Mouse (Mus musculus) MEL (cell line): ENCODE measurements around the gene 6030452D12Rik. TPM values are rescaled to one million over a fixed set of nuclear protein-coding genes. Genes with fewer than 3 reads are reported as not detected.

Source experiments
- DNase-seq: peaks from one replicate; pipeline ENCODE4 v3.0.0; 2011; ENCODE audit warnings: low read depth, low spot score
- H3K27ac ChIP-seq: 2 replicates; pipeline ENCODE4 v1.5.1; 2012; ENCODE audit warnings: low read depth, mild to moderate bottlenecking, control low read depth, low read length, moderate library complexity; ENCODE audit not compliant: control insufficient read depth
- H3K27me3 ChIP-seq, 2 experiments: fragments of 150-350 bp in 1 of 2; sonication (generic) in 1 of 2; 2 replicates each; pipeline ENCODE4 v1.6.1; 2012; ENCODE audit warnings: low read length in 2 of 2, mild to moderate bottlenecking in 2 of 2, improper control_type of control experiment in 1 of 2, moderate library complexity in 1 of 2; ENCODE audit not compliant: insufficient read depth in 2 of 2, control insufficient read depth in 1 of 2
- H3K36me3 ChIP-seq, 2 experiments: 2 replicates each; pipeline ENCODE4 v1.6.1; 2012 to 2014; ENCODE audit warnings: low read length in 2 of 2, improper control_type of control experiment in 1 of 2, inconsistent platforms in 1 of 2, mild to moderate bottlenecking in 1 of 2; ENCODE audit not compliant: insufficient read depth in 2 of 2, control insufficient read depth in 1 of 2
- H3K4me1 ChIP-seq, 2 experiments: fragments of 150-350 bp in 1 of 2; sonication (generic) in 1 of 2; 2 replicates each; pipeline ENCODE4 v1.6.1; 2012; ENCODE audit warnings: low read length in 2 of 2, improper control_type of control experiment in 1 of 2, mild to moderate bottlenecking in 1 of 2; ENCODE audit not compliant: insufficient read depth in 2 of 2, control insufficient read depth in 1 of 2
- H3K4me3 ChIP-seq, 2 experiments: fragments of 150-350 bp in 1 of 2; sonication (generic) in 1 of 2; 2 replicates each; pipeline ENCODE4 v1.5.1; 2012; ENCODE audit warnings: low read depth in 2 of 2, low read length in 2 of 2, mild to moderate bottlenecking in 2 of 2, moderate library complexity in 2 of 2, control low read depth in 1 of 2, improper control_type of control experiment in 1 of 2; ENCODE audit not compliant: control insufficient read depth in 1 of 2, insufficient read depth in 1 of 2
- H3K79me2 ChIP-seq: 2 replicates; pipeline ENCODE4 v1.6.1; 2012; ENCODE audit warnings: mild to moderate bottlenecking, low read length, moderate library complexity; ENCODE audit not compliant: control insufficient read depth, poor library complexity, insufficient read depth
- H3K9ac ChIP-seq: 2 replicates; pipeline ENCODE4 v1.6.1; 2012; ENCODE audit warnings: low read depth, mild to moderate bottlenecking, control low read depth, low read length, moderate library complexity; ENCODE audit not compliant: control insufficient read depth, poor library complexity, severe bottlenecking
- H3K9me3 ChIP-seq: fragments of 150-350 bp; sonication (generic); replicated peaks from 2 replicates; pipeline ENCODE4 v1.6.1; 2012; ENCODE audit warnings: mild to moderate bottlenecking, low read length, improper control_type of control experiment, moderate library complexity; ENCODE audit not compliant: insufficient read depth
- BHLHE40 ChIP-seq: IDR thresholded peaks from 2 replicates; pipeline ENCODE4 v1.6.1; 2012; ENCODE audit warnings: low read depth, mild to moderate bottlenecking, inconsistent platforms, low read length, improper control_type of control experiment, borderline replicate concordance
- ELF1 ChIP-seq: IDR thresholded peaks from 2 replicates; pipeline ENCODE4 v1.6.1; 2014; ENCODE audit warnings: low read depth, mild to moderate bottlenecking, inconsistent platforms, low read length, improper control_type of control experiment, moderate library complexity
- EP300 ChIP-seq, 2 experiments: IDR thresholded peaks; 2 replicates each; pipeline ENCODE4 v1.6.1; 2011; ENCODE audit warnings: improper control_type of control experiment in 2 of 2, low read length in 2 of 2, low read depth in 1 of 2, mild to moderate bottlenecking in 1 of 2
- ETS1 ChIP-seq: IDR thresholded peaks from 2 replicates; pipeline ENCODE4 v1.6.1; 2012; ENCODE audit warnings: low read depth, mild to moderate bottlenecking, inconsistent platforms, low read length, improper control_type of control experiment, moderate library complexity
- GATA1 ChIP-seq: IDR thresholded peaks from 2 replicates; pipeline ENCODE4 v1.6.1; 2011; ENCODE audit warnings: low read depth, low read length, improper control_type of control experiment
- KAT2A ChIP-seq: conservative IDR thresholded peaks from 2 replicates; pipeline ENCODE4 v1.6.1; 2012; ENCODE audit warnings: low read depth, low read length, improper control_type of control experiment, inconsistent platforms
- MYB ChIP-seq: IDR thresholded peaks from 2 replicates; pipeline ENCODE4 v1.6.1; 2011; ENCODE audit warnings: mild to moderate bottlenecking, low read depth, low read length, improper control_type of control experiment
- NELFE ChIP-seq: IDR thresholded peaks from 2 replicates; pipeline ENCODE4 v1.6.1; 2011; ENCODE audit warnings: low read depth, low read length, improper control_type of control experiment
- NRF1 ChIP-seq: IDR thresholded peaks from 2 replicates; pipeline ENCODE4 v1.6.1; 2014; ENCODE audit warnings: low read depth, mild to moderate bottlenecking, inconsistent platforms, low read length, improper control_type of control experiment, moderate library complexity; ENCODE audit not compliant: poor library complexity, insufficient read depth, severe bottlenecking
- POLR2A ChIP-seq, 2 experiments: IDR thresholded peaks; 2 replicates each; pipeline ENCODE4 v1.6.1; 2011 to 2012; ENCODE audit warnings: low read length in 2 of 2, mild to moderate bottlenecking in 2 of 2, control low read depth in 1 of 2, improper control_type of control experiment in 1 of 2, low read depth in 1 of 2, moderate library complexity in 1 of 2; ENCODE audit not compliant: control insufficient read depth in 1 of 2, insufficient read depth in 1 of 2, poor library complexity in 1 of 2
- POLR2AphosphoS2 ChIP-seq: IDR thresholded peaks from 2 replicates; pipeline ENCODE4 v1.6.1; 2011; ENCODE audit warnings: low read length, improper control_type of control experiment
- POLR2AphosphoS5 ChIP-seq: IDR thresholded peaks from 2 replicates; pipeline ENCODE4 v1.6.1; 2012; ENCODE audit warnings: low read depth, borderline replicate concordance, mild to moderate bottlenecking, inconsistent platforms, low read length, moderate library complexity, mixed read lengths
- RAD21 ChIP-seq: IDR thresholded peaks from 2 replicates; pipeline ENCODE4 v1.6.1; 2011; ENCODE audit warnings: mild to moderate bottlenecking, low read depth, low read length, improper control_type of control experiment
- RCOR1 ChIP-seq: IDR thresholded peaks from 2 replicates; pipeline ENCODE4 v1.6.1; 2012; ENCODE audit warnings: low read depth, mild to moderate bottlenecking, inconsistent platforms, low read length, improper control_type of control experiment
- SIN3A ChIP-seq: IDR thresholded peaks from 2 replicates; pipeline ENCODE4 v1.6.1; 2012; ENCODE audit warnings: low read length, improper control_type of control experiment, inconsistent platforms
- SMC3 ChIP-seq: IDR thresholded peaks from 2 replicates; pipeline ENCODE4 v1.6.1; 2011; ENCODE audit warnings: low read depth, low read length, improper control_type of control experiment
- TBP ChIP-seq: IDR thresholded peaks from 2 replicates; pipeline ENCODE4 v1.8.0; 2011; ENCODE audit warnings: low read depth, low read length, improper control_type of control experiment
- USF1 ChIP-seq: IDR thresholded peaks from 2 replicates; pipeline ENCODE4 v1.6.1; 2014; ENCODE audit warnings: low read depth, mild to moderate bottlenecking, inconsistent platforms, low read length, improper control_type of control experiment, moderate library complexity
- USF2 ChIP-seq, 2 experiments: IDR thresholded peaks; 2 replicates each; pipeline ENCODE4 v1.6.1; 2011 to 2012; ENCODE audit warnings: improper control_type of control experiment in 2 of 2, low read length in 2 of 2, borderline replicate concordance in 1 of 2, inconsistent platforms in 1 of 2, low read depth in 1 of 2, mild to moderate bottlenecking in 1 of 2; ENCODE audit not compliant: insufficient read depth in 1 of 2
- ZC3H11A ChIP-seq: IDR thresholded peaks from 2 replicates; pipeline ENCODE4 v1.6.1; 2012; ENCODE audit warnings: low read depth, mild to moderate bottlenecking, inconsistent platforms, low read length, improper control_type of control experiment
- ZKSCAN1 ChIP-seq: IDR thresholded peaks from 2 replicates; pipeline ENCODE4 v1.6.1; 2012; ENCODE audit warnings: low read depth, mild to moderate bottlenecking, inconsistent platforms, low read length, improper control_type of control experiment, moderate library complexity
- ZMIZ1 ChIP-seq: IDR thresholded peaks from 2 replicates; pipeline ENCODE4 v1.6.1; 2012; ENCODE audit warnings: low read depth, mild to moderate bottlenecking, inconsistent platforms, low read length, improper control_type of control experiment, moderate library complexity
- ZNF384 ChIP-seq: IDR thresholded peaks from 2 replicates; pipeline ENCODE4 v1.6.1; 2012; ENCODE audit warnings: low read depth, mild to moderate bottlenecking, inconsistent platforms, low read length, improper control_type of control experiment
- polyA plus RNA-seq, 2 experiments: library from polyadenylated mRNA; stranded (reverse) in 1 of 2; unstranded in 1 of 2; fragments of >175 nt in 1 of 2; fragments of >200 nt in 1 of 2; gene quantifications; 2 replicates each; pipeline versions ENCODE4 v1.2.1 to v1.2.4; 2012; ENCODE audit warnings: low replicate concordance in 2 of 2, low read depth in 1 of 2; ENCODE audit not compliant: insufficient read length in 2 of 2, insufficient read depth in 1 of 2, missing spikeins in 1 of 2
- total RNA-seq: library from RNA; depleted of rRNA; stranded (reverse); fragments of 300-350 nt; gene quantifications from 2 replicates; pipeline ENCODE4 v1.2.3, GENCODE M21; 2012

The 6030452D12Rik gene
- total and polyA plus RNA-seq, 3 experiments, result not detected

DNA sequence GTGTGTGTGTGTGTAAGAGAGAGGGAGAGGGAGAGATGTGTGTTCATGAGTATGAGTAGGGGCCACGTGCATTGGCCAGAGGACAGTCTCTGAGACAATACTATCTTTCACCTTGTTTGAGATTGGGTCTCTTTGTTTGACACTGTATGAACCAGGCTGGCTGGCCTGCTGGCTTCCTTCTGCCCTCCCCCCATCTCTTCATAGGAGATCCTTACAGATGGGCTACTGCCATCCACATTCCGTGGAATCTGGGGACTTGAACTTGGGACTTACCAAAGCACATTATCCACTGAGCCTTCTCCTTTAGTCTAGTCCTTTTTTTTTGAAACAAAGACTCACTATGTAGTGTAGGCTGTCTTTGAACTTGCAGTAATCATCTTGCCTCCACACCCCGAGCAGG, 8.1 kb downstream of the 6030452D12Rik start:
- no peak for DNase-seq
- Histone ChIP-seq H3K36me3 (no peaks in the 10 kb centered on the region), H3K27me3 (no peaks in the 10 kb centered on the region; a peak in 1 of 4 replicates), H3K27ac (no peak overlapping the region), H3K4me3 (no peak overlapping the region), H3K9ac (no peak overlapping the region), H3K9me3 (no peaks in the 10 kb centered on the region), H3K4me1 (no peaks in the 10 kb centered on the region), H3K79me2 (no peaks in the 10 kb centered on the region)
- no peak for TF ChIP-seq ZC3H11A
- TF ChIP-seq POLR2AphosphoS5, result no peak
- TF ChIP-seq RAD21, result no peak
- no peak for TF ChIP-seq SMC3
- TF ChIP-seq MYB, result no peak
- no peak for TF ChIP-seq USF2 (IDR thresholded peaks at IDR 0.05; ENCODE audit: borderline replicate concordance in 1 of 2, insufficient read depth in 1 of 2, low read depth in 1 of 2, low read length in 2 of 2)
- no peak for TF ChIP-seq EP300 (IDR thresholded peaks at IDR 0.05; ENCODE audit: low read depth in 1 of 2, low read length in 2 of 2)

DNA sequence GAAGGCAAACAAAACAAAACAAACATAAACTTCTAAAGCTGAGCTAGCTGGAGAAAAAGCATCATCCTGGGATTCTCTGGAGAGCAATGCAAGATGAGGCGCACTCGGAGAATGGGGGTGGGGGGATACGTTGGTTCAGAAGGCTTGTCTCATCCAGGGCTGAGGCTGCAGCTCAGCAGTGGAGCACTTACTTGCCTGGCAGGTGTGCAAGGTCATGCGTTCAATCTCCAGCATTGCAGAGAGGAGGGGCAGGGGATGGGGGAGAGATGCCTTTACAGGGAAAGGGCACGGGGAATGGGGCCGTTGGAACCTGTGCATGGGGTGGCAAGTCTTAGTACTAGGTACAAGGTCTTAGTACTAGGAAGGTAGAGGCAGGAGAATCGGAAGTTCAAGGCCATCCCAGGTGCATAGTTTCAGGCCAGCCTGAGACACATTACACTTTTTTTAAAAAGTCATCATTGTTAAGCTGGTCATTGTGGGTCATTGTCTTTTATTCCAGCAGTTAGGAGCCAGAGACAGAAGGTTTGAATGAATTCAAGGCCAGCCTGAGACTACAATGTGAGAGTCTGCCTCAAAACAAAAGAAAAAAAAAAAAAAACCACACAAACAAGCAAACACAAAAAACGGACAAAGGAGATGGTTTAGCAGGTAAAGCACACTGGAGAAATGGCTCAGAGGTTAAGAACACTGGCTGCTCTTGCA, 8.9 kb downstream of the 6030452D12Rik start:
- H3K27ac ChIP-seq, result no peak overlapping the region
- no peaks in the 10 kb centered on the region; a peak in 1 of 4 replicates for H3K27me3 ChIP-seq
- no peaks in the 10 kb centered on the region for H3K9me3 ChIP-seq
- no peak for DNase-seq
- H3K36me3 ChIP-seq, result no peaks in the 10 kb centered on the region
- no peaks in the 10 kb centered on the region for H3K4me1 ChIP-seq
- TF ChIP-seq ZNF384, result no peak
- no peak for TF ChIP-seq GATA1
- TF ChIP-seq TBP, result no peak
- TF ChIP-seq USF2 (IDR thresholded peaks at IDR 0.05; ENCODE audit: borderline replicate concordance in 1 of 2, insufficient read depth in 1 of 2, low read depth in 1 of 2, low read length in 2 of 2), result no peak
- TF ChIP-seq POLR2AphosphoS2, result no peak
- TF ChIP-seq POLR2A (IDR thresholded peaks at IDR 0.05; ENCODE audit: control insufficient read depth in 1 of 2, insufficient read depth in 1 of 2, low read depth in 1 of 2, low read length in 2 of 2, poor library complexity in 1 of 2), result no peak
- TF ChIP-seq SIN3A, result no peak
- no peak for TF ChIP-seq ZKSCAN1
- no peak for TF ChIP-seq ETS1
- no peak for TF ChIP-seq ELF1
- TF ChIP-seq ZMIZ1, result no peak
- TF ChIP-seq USF1, result no peak
- no peak for TF ChIP-seq NRF1
- TF ChIP-seq MYB, result no peak
- no peak for TF ChIP-seq NELFE
- TF ChIP-seq SMC3, result no peak
- no peak for TF ChIP-seq KAT2A
- TF ChIP-seq RCOR1, result no peak
- no peak for TF ChIP-seq RAD21
- TF ChIP-seq BHLHE40, result no peak
- no peaks in the 10 kb centered on the region for H3K79me2 ChIP-seq
- H3K4me3 ChIP-seq, result no peak overlapping the region
- H3K9ac ChIP-seq, result no peak overlapping the region
